Mouse (Mus musculus): Measurements from ENCODE around the gene Sgms2.

Sgms2 gene

GRCm38 (mm10) chr3:131302452-131303319, 188.5 kb downstream of the Sgms2 start, which contains the start of gene Cyp2u1:
Gene Cyp2u1, minus strand, starts transcription at chr3:131303227.
- peak; percentile 79 to 83 for DNase-seq

GRCm38 (mm10) chr3:131299908-131300307, 191.3 kb downstream of the Sgms2 start:
- no peak for DNase-seq

GRCm38 (mm10) chr3:131299078-131299477, 192.1 kb downstream of the Sgms2 start:
- no peak for DNase-seq

- DNase-seq, result no peak
Measured at GRCm38 (mm10) chr3:131296893-131297292, 194.3 kb downstream of the Sgms2 start.

GRCm38 (mm10) chr3:131295513-131296200, 195.6 kb downstream of the Sgms2 start:
- DNase-seq, result no peak

GRCm38 (mm10) chr3:131294503-131294902, 196.7 kb downstream of the Sgms2 start:
- no peak for DNase-seq

GRCm38 (mm10) chr3:131292959-131293358, 198.3 kb downstream of the Sgms2 start:
- DNase-seq, result no peak

- DNase-seq, result no peak
Measured at GRCm38 (mm10) chr3:131292349-131292748, 198.9 kb downstream of the Sgms2 start.

- no peak for DNase-seq
Measured at GRCm38 (mm10) chr3:131291890-131292289, 199.3 kb downstream of the Sgms2 start.

GRCm38 (mm10) chr3:131274151-131274550, 217.1 kb downstream of the Sgms2 start:
- DNase-seq, result no peak

- DNase-seq, result no peak
Measured at GRCm38 (mm10) chr3:131272374-131273100, 218.7 kb downstream of the Sgms2 start.

GRCm38 (mm10) chr3:131271559-131272373, 219.4 kb downstream of the Sgms2 start, which contains the start of gene Hadh:
Gene Hadh, minus strand, starts transcription at chr3:131272101.
- peak; percentile 78 to 84 for DNase-seq

GRCm38 (mm10) chr3:131271157-131271556, 220.1 kb downstream of the Sgms2 start:
- peak in 1 of 2 experiments; percentile 20 for DNase-seq

GRCm38 (mm10) chr3:131270381-131270780, 220.8 kb downstream of the Sgms2 start:
- no peak for DNase-seq
